Mouse (Mus musculus) telencephalon, adult 2 months (tissue): Measurements from ENCODE around the gene Lbx2.

Source experiments
- DNase-seq: peaks from one replicate; pipeline ENCODE4 v3.0.0-alpha.2; 2011; ENCODE audit warnings: low read depth, low spot score

Gene Lbx2

GRCm38 (mm10) chr6:83086121-83087035 lies at the start of gene Lbx2:
TSS of gene Lbx2 (plus strand) at chr6:83086367.
- DNase-seq = no peak

- DNase-seq = no peak
Observed at GRCm38 (mm10) chr6:83037188-83037587, 49.0 kb upstream of the Lbx2 start.

GRCm38 (mm10) chr6:83038496-83039012 lies 47.6 kb upstream of the Lbx2 start:
- no peak for DNase-seq

- no peak for DNase-seq
Observed at GRCm38 (mm10) chr6:83040601-83041000, 45.6 kb upstream of the Lbx2 start.

GRCm38 (mm10) chr6:83043561-83043960 lies 42.6 kb upstream of the Lbx2 start:
- DNase-seq = no peak

- no peak for DNase-seq
Observed at GRCm38 (mm10) chr6:83043993-83044392, 42.2 kb upstream of the Lbx2 start.

GRCm38 (mm10) chr6:83044742-83045141 lies 41.4 kb upstream of the Lbx2 start:
- no peak for DNase-seq

- no peak for DNase-seq
Observed at GRCm38 (mm10) chr6:83049367-83049766, 36.8 kb upstream of the Lbx2 start.

GRCm38 (mm10) chr6:83053136-83053960 lies 32.8 kb upstream of the Lbx2 start:
- no peak for DNase-seq

GRCm38 (mm10) chr6:83054074-83054851 lies 31.9 kb upstream of the Lbx2 start, which contains the start of gene Aup1:
TSS of gene Aup1 (plus strand) at chr6:83054521.
- peak; percentile 99 for DNase-seq

GRCm38 (mm10) chr6:83054871-83055431 lies 31.2 kb upstream of the Lbx2 start, which contains the start of gene Htra2:
TSS of gene Htra2 (minus strand) at chr6:83055273.
- no peak for DNase-seq

- DNase-seq = peak; percentile 35
Observed at GRCm38 (mm10) chr6:83057790-83058189, 28.4 kb upstream of the Lbx2 start, which contains the start of gene Dqx1. TSS of gene Dqx1 (plus strand) at chr6:83057844.

GRCm38 (mm10) chr6:83058725-83059124 lies 27.4 kb upstream of the Lbx2 start:
- DNase-seq = no peak

GRCm38 (mm10) chr6:83065995-83066394 lies 20.2 kb upstream of the Lbx2 start:
- no peak for DNase-seq

- no peak for DNase-seq
Observed at GRCm38 (mm10) chr6:83066441-83066840, 19.7 kb upstream of the Lbx2 start.

- DNase-seq = no peak
Observed at GRCm38 (mm10) chr6:83068221-83068620, 17.9 kb upstream of the Lbx2 start.

GRCm38 (mm10) chr6:83068706-83069487 lies 17.3 kb upstream of the Lbx2 start:
- no peak for DNase-seq

GRCm38 (mm10) chr6:83069488-83070246 lies 16.5 kb upstream of the Lbx2 start:
- DNase-seq = no peak

- DNase-seq = no peak
Observed at GRCm38 (mm10) chr6:83070247-83070310, 16.1 kb upstream of the Lbx2 start, which contains the start of gene Tlx2. TSS of gene Tlx2 (minus strand) at chr6:83070293.
